Mouse (Mus musculus): ENCODE data around the gene Cd8a. TPM values are rescaled to one million over a fixed set of nuclear protein-coding genes. Genes with fewer than 3 reads are reported as not detected.

Cd8a gene
- polyA plus RNA-seq, 1 experiment: 0.20 TPM

DNA sequence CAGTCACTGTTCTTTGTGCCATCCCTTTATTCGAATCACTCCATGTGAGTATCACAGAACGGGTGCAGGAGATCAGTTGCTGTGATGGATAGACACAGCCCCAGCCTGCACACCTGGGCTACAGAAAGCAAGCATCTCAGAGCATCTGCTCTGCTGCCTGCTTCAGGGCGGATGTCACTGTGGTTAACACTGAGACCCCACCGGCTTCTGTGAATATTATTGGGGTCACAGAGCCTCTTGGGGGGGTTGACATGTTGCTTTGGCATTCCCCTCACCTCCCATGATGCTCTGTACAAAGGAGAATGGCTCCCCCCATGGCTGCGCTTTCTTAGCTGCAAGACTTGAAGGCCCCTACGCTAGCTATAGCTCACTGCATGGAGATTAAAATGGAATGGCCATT is 3.8 kb upstream of the Cd8a start:
- no peak for DNase-seq (ENCODE audit: low read depth)

DNA sequence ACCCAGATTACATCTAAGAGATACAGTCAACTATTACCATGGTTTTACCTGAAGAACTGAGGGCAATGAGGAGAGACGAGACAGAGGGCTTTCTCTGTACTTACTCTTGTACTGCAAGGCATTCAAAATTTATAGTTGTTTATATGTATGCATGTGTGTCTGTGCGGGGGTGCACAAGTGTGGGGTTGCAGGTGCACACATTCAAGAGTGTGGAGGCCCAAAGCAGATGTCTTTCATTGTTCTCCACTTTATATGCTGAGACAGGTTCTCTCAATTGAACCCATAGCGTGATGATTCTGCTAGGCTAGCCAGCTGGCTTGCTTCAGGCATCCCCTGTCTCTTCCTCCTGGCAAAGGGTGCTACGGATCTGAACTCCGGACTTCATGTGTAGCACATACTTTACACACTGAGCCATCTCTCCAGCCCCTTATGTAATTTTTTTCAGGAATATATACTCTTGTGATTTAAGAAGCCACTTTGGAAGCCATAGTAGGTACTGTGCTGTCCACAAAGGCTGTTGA is 2.1 kb upstream of the Cd8a start:
- DNase-seq (ENCODE audit: low read depth): no peak

DNA sequence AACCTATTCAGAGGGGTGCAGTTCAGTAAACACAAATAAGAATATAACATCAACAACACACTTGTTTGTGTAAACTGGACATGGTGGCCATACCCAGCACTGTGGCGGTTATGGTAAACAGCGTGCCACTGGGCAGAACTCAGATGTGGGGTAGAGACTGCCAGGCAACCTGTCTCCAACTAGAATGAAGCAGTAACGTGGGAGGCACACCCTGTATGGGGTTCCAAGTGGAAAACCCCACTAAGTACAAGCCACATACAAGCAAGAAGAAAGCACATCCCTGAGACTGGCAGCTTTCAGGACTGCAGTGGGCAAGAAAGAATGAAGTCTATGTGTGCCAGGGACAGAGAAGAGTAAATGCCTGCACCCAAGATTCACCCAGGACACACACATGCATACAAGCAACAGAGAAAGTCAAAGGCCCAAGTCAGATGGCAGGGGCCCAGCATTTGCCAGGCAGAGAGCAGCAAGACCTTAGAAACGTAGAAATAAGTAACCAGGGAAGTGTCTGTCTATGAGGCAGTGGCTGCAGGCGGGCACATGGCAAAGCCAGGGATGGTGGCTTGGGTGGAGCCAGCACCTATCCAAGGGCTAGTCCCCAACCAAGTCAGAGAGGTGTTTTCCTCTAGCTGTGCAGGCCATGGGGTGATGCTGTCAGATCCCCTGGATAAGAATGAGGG is 1.0 kb upstream of the Cd8a start:
- DNase-seq (ENCODE audit: low read depth): no peak

DNA sequence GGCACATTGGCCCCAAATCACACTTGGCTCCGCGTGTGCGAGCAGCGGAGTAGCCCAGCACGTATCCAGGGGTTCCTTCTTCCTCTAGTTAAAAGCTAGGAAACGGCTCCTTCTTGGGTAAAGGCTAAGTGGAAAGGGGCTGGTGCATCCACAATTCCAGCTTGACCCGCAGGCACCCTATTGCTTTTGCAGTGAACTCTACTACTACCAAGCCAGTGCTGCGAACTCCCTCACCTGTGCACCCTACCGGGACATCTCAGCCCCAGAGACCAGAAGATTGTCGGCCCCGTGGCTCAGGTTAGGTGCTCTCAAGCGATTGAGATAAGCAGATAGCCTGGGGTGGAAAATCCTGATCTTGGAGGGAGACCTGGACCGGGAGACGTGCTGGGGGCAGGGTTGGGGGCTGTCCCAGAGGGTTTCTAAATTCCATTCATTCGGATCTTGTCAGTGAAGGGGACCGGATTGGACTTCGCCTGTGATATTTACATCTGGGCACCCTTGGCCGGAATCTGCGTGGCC is 1.1 kb downstream of the Cd8a start:
- DNase-seq (ENCODE audit: low read depth): no peak

DNA sequence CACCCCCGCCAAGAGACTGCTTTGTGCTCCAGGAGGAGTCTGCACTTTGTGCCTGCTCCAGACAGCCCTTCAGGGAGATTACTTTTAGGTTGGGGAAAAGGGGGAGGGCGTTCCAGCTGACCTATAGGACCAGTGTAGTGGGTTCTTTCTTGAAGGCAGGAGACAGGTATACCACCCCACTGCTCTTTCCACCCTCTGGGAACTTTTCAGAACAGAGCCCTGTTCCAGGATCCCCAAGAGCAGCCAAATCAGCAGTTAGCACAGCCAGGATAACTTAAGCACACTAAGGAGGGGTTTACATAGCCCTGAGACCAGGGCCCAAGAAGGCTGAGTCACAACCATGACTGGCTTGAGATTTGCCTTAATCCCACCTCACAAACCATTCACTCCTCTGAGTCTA is 1.7 kb downstream of the Cd8a start:
- no peak for DNase-seq (ENCODE audit: low read depth)

DNA sequence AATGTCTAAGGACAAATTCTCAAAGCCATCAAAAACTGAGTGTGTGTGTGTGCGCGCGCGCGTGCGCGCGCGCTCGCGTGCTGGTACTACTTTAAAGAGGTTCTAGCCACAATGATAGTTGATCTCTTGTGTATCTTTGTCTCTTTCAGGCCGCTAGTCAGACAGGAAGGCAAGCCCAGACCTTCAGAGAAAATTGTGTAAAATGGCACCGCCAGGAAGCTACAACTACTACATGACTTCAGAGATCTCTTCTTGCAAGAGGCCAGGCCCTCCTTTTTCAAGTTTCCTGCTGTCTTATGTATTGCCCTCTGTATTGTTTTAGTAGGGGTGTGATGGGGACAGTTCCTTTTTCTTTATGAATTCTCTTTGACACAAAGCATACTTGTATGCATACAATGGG is 3.5 kb downstream of the Cd8a start:
- no peak for DNase-seq (ENCODE audit: low read depth)

DNA sequence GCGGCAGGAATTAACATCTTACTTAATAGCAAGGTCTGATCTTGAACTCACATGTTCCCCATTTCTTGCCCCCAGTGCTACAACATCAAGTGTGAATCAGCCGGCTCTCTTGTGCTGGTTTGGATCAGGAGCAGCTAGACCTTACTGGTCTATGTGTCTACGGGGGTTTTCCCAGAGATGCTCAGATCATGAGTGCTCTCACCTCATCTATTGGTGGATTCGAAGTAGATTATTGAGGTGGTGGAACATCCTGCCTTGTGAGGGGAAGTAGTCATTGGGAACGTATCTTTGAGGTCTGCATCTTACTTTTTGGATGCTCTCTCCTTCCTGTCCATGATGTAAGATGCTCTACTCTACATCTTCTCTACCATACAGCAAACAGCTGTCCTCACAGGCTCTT is 8.4 kb downstream of the Cd8a start:
- no peak for DNase-seq (ENCODE audit: low read depth)

DNA sequence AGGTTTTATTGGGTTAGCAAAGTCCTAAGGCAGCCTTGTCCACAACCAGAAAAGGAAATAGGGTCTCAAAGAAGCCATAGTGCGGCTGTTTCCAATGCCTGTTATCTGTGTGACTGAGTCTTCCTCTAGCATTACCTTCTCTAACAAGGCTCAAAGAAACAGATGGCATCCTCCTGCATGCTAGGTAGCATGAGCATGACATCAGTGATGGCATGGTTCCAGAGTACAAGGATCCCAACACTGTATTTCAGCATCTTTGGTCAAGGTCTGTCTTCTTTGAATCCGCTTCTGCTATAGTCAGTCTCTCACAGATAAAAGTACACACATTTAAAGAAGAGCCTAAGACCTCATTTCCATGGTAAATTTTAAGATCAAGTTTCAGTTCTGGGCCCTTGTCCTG is 17.3 kb downstream of the Cd8a start:
- no peak for DNase-seq (ENCODE audit: low read depth)

DNA sequence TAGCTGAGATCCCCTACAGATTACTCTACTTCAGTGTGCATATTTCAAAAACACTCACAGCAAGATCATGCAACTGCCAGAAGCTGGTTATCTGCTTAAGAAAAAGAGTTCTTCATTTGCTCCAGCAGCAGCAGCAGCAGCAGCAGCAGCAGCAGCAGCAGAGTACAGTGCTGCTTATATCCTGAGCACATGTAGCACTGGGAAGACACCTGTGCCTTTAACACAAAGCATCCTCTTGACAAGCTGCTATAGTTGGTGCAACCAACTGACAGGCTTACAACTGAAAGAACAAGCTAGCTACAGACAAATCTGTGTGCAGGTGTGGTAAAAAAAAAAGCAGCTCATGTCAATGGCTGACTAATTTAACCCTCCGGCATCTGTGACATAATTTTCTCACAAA is 22.8 kb downstream of the Cd8a start:
- DNase-seq (ENCODE audit: low read depth): no peak

DNA sequence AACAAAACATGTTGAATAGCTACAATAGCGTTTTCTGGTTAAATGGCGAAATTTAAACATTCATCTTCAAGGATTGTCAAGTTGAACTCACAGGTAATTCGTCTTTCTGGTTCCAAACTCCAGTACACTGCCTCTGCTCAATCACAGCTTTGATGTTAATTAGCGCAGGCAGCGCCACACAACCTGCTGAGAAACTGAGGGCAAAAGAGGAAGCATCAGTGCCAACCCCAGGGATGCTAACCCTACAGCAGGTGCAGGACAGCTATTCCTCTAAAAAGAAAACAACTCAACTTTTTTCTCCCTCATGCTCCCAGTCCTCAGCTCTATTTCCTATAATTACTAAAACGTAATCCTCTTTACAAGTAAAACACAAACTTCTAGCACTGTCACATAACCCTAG is 23.5 kb downstream of the Cd8a start:
- DNase-seq (ENCODE audit: low read depth): no peak

DNA sequence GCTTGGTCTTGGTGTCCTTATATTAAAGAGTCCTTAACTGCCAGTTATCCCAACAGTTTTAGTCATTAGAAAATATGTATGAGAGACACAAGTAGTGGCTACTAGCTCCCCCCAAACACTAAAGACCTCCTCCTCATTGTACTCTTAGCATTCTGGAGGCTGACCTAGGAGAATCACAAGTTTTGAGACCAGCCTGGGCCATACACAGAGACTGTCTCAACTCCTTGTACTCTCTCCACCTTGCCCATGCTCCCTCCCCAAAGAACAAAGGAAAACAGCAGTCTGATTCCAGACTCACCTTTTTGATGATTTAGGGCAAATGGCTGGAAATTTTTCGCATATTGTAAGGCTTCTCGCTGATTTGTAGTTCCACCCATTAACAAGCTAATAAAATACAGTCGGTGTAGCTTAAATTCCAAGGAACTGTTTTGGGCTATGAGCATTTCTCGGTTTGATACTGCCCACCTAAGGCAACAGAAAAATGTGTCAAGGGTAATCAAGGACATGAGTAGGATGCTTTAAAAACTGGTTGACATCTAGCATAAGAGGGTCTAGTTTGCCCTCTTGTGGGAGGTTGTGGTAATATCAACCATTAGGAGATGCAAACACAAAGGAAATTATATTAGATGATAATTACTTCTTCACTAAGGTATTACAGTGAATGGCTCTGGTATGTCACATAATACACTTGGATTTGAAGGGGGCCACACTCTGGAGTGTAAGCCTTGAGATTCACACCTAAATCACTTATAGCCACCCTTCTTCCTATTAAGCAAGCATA is 25.8 kb downstream of the Cd8a start:
- no peak for DNase-seq (ENCODE audit: low read depth)

DNA sequence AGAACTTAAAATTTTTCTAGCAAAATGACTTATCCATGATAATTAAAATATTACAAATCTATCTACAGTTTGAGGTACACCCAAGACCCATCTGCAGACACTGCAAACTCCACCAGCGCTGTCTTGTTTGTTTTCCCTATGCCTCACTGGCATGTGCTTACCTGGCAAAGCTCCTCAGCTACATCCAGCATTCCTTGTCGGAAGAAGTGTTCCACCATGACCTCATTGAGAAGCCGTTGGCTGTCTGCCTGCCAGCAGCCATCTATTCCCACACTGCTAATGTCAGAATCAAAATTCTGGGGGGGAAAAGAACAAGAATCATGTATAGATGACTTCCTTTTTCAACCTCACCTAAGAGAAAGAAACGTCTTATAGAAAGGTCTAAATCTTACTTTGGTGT is 41.4 kb downstream of the Cd8a start:
- no peak for DNase-seq (ENCODE audit: low read depth)

DNA sequence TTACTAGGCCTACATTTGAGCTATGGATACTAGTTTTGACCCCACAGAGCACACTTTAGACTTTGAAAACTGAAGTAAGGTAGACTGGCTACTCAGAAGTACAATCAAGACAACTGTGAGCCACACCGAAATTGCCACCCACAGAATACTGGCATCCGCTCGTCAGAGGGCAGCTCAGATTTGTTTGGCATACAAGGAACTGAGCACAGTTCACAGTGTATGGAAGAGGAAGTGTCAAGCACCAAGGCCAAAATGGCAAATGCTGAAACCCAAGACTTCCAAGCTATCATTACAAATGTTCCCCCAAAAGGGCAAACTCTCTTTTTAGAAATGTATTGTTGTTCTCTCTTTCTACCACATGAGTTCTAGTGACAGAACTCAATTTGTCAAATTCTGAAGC is 42.2 kb downstream of the Cd8a start:
- no peak for DNase-seq (ENCODE audit: low read depth)

DNA sequence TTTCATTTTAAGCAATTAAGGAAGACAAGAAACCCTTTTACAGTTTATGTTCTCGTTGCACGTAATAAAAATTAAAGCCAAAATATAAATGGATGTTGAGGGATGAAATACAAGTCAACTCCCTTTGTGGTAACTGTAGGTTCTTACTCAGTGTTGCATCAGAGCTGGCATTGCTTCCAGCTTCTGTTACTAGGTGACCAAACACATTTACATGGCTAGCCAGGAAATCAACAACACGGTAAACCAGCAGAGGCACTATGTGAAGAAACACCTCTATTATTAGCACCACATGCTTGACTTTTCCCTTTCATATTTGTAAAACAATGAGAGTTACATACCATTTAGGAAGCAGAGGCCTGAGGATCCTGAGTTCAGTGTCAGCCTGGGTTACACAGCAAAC is 45.6 kb downstream of the Cd8a start:
- peak; percentile 65 for DNase-seq (ENCODE audit: low read depth)

DNA sequence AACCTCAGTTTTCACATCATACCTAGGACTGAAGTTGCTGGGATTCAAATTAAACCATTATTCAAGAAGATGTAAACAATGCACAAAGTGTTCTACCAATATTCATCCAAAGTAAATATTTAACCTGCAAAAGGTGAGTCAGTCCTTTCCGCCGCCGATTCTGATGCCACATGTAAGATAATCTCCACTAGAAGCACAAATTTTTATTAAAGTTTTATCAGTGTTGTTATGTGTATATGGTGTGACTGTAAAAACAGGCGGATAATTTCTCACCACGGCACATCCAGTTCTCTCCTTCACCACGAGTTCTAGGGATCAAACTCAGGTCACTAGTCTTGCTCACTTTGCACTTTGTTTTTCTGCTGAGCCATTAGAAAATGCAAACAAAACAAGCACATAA is 47.6 kb downstream of the Cd8a start:
- DNase-seq (ENCODE audit: low read depth): no peak

DNA sequence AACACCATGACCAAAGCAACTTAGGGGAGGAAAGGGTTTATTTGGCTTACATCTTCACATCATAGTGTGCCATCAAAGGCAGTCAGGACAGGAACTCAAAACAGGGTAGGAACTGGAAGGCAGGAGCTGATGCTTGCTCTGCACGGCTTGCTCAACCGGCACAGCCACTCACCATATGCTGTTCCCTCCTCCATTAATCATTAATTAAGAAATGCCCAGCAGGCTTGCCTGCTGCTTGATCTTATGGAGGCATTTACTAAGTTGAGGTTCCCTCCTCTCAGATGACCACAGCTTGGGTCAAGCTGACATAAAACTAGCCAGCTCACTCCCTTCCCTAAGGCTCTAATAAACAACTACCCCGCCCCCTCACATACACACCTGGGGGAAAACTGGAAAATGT is 48.9 kb downstream of the Cd8a start:
- no peak for DNase-seq (ENCODE audit: low read depth)

DNA sequence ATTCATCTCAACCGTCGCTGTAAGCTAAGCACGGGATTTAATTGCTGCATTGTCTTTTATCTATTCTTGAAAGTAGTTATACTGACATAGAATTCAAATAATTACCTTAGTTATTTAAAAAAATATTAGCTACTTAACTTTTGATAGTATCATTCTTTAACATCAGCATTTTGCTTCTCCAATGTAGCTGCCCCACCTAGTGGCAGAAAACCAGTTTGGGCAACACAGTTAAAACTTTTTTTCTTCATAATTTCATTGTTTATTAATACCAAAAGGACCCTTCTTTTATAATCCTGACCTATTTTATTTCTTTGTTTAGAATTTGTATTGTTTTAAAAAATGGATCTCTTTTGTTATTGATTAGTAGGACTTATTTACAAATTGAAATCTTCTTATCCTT is 49.9 kb downstream of the Cd8a start:
- DNase-seq (ENCODE audit: low read depth): no peak

DNA sequence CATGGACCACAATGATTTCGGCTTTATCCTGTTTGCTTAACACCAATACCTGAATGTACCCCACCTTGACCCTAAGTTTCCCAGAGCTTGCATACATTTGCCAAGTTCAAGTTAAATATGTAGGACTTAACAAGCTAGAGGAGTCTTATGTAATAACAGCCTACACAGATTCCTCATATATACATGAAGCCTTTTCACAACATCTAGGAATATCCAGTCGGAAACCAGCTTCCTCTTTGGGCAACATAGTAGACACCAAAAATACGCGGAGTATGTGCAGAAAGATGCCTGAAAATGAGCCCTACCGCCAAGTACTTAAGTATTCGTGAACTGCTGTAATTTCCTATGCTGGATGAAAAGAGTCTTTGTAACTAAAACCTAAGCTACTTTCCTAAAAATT is 52.5 kb downstream of the Cd8a start:
- DNase-seq (ENCODE audit: low read depth): no peak

DNA sequence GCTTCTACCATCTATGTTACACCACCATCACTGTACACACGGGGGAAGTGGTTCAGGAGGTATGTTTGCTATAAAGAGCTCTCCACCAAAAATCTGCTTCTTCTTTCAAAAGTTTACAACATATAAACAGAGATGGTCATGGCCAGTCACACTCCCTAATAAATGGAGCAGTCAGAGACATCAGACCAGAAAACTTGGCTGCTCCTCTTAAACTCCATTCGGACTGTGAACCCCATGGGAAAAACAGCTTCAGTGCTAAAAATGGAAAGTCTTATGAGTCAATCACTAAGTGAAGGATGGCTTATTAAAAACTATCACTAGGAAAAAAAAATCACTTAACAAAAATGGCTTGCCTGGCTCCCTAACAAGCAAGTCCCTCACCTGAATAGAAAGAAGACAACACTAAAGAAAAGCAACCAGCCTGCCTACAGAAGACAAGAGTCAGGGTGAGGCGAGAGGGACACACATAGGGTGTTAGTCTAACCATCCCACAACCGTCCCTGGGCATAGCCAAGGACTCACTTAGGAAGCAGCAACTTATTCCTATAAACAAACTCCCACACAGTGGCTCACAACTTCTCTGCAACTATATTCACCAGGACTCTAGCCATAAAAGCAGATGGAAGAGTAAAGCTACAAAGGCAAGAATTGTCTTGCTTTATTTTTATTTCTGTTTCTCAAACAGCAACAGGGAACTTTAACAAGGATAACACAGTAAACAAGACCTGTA is 54.9 kb downstream of the Cd8a start:
- DNase-seq (ENCODE audit: low read depth): no peak

All from gonadal fat pad, adult 2 months (tissue).